Mouse (Mus musculus) left cerebral cortex, adult 18-20 months (tissue): ENCODE data around the gene Clasp2. TPM values are rescaled to one million over a fixed set of nuclear protein-coding genes. Genes with fewer than 3 reads are reported as not detected.
"Not testable (repeated sequence)": the region's sequence is repeated elsewhere in the genome, so short reads cannot be mapped to it uniquely, and the experiment has no call there.

Source experiments
- DNase-seq, 2 experiments: peaks; one replicate each; pipeline ENCODE4 v3.0.0; 2021 to 2022; ENCODE audit warnings: low spot score in 2 of 2, mixed read lengths in 1 of 2
- total RNA-seq, 2 experiments: library from RNA; stranded (reverse); gene quantifications; 2 replicates each; pipeline ENCODE4 v1.2.3; 2021

Clasp2 gene
- total RNA-seq, 2 experiments from 2014 or later: 199 to 200 TPM

- no peak for DNase-seq
Observed at GRCm38 (mm10) chr9:113755888-113756719, 14.8 kb downstream of the Clasp2 start.

GRCm38 (mm10) chr9:113758472-113758871, 17.2 kb downstream of the Clasp2 start:
- no peak for DNase-seq

GRCm38 (mm10) chr9:113759684-113760083, 18.4 kb downstream of the Clasp2 start:
- no peak for DNase-seq

GRCm38 (mm10) chr9:113762389-113762788, 21.1 kb downstream of the Clasp2 start:
- no peak for DNase-seq

GRCm38 (mm10) chr9:113763123-113763522, 21.9 kb downstream of the Clasp2 start:
- no peak for DNase-seq

- DNase-seq: no peak
Observed at GRCm38 (mm10) chr9:113770640-113771039, 29.4 kb downstream of the Clasp2 start.

- no peak for DNase-seq
Observed at GRCm38 (mm10) chr9:113780863-113781262, 39.6 kb downstream of the Clasp2 start.

- DNase-seq: no peak
Observed at GRCm38 (mm10) chr9:113782362-113783005, 41.2 kb downstream of the Clasp2 start.

GRCm38 (mm10) chr9:113783674-113784073, 42.4 kb downstream of the Clasp2 start:
- no peak for DNase-seq

GRCm38 (mm10) chr9:113789283-113789682, 48.0 kb downstream of the Clasp2 start:
- not testable (repeated sequence) for DNase-seq

GRCm38 (mm10) chr9:113792651-113793512, 51.6 kb downstream of the Clasp2 start:
- peak; percentile 70 to 82 for DNase-seq

GRCm38 (mm10) chr9:113793513-113793905, 52.2 kb downstream of the Clasp2 start:
- DNase-seq: no peak

GRCm38 (mm10) chr9:113793966-113794365, 52.7 kb downstream of the Clasp2 start:
- DNase-seq: no peak

GRCm38 (mm10) chr9:113797206-113797605, 55.9 kb downstream of the Clasp2 start:
- no peak for DNase-seq

- DNase-seq: no peak
Observed at GRCm38 (mm10) chr9:113800671-113801070, 59.4 kb downstream of the Clasp2 start.

GRCm38 (mm10) chr9:113802734-113803133, 61.5 kb downstream of the Clasp2 start:
- DNase-seq: no peak

- no peak for DNase-seq
Observed at GRCm38 (mm10) chr9:113803751-113804150, 62.5 kb downstream of the Clasp2 start.

GRCm38 (mm10) chr9:113805359-113805758, 64.1 kb downstream of the Clasp2 start:
- DNase-seq: no peak

GRCm38 (mm10) chr9:113811327-113811726, 70.1 kb downstream of the Clasp2 start:
- no peak for DNase-seq

- peak; percentile 57 to 80 for DNase-seq
Observed at GRCm38 (mm10) chr9:113811957-113812670, 70.8 kb downstream of the Clasp2 start.

GRCm38 (mm10) chr9:113812671-113813001, 71.4 kb downstream of the Clasp2 start:
- DNase-seq: no peak
